Mouse (Mus musculus) olfactory bulb, adult 2 months (tissue): ENCODE results near the gene Hist1h2bf.

Experiments
- CTCF ChIP-seq: fragments of 200-500 bp; IDR thresholded peaks from 2 replicates; pipeline ENCODE4 v1.5.1; 2012; ENCODE audit warnings: low read depth, mild to moderate bottlenecking, low read length, moderate library complexity; ENCODE audit not compliant: insufficient read depth
- POLR2A ChIP-seq: fragments of 200-500 bp; IDR thresholded peaks from 2 replicates; pipeline ENCODE4 v1.6.1; 2012; ENCODE audit warnings: mild to moderate bottlenecking, low read depth, low read length, moderate library complexity; ENCODE audit not compliant: insufficient read depth

DNA sequence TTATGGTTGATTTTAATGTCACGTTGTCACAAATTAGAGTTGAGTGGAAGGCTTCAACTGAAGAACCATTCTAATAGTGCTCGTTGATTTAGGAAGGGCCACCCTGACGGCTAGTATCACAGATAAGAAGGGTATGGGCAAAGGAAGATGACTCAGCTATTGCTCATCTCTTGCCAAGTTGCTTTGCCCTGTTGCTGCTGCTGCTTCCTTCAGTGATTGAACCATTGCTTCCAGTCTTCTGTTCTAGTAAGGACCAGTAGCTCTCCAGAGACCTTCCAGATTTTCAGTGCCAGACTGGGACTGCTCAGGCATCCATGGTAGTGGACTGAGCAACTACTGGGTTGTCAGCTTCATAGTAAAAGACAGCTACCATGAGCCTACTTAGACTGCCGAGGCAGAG, 35.2 kb upstream of the Hist1h2bf start:
- TF ChIP-seq POLR2A (no peak), CTCF (no peak)
